Mouse (Mus musculus) G1E (cell line): ENCODE data around the gene Fam71e1.

ENCODE experiments used
- CTCF ChIP-seq: IDR thresholded peaks from 2 replicates; pipeline ENCODE4 v1.5.1; 2012; ENCODE audit warnings: low read depth, low read length, inconsistent platforms, mixed read lengths
- GATA1 ChIP-seq: IDR thresholded peaks from 2 replicates; pipeline ENCODE4 v1.6.1; 2012; ENCODE audit warnings: borderline replicate concordance, low read length, inconsistent platforms, mixed read lengths
- POLR2AphosphoS5 ChIP-seq: IDR thresholded peaks from 2 replicates; pipeline ENCODE4 v1.6.1; 2012; ENCODE audit warnings: low read depth, low read length, inconsistent platforms; ENCODE audit not compliant: insufficient replicate concordance
- TAL1 ChIP-seq: conservative IDR thresholded peaks from 2 replicates; pipeline ENCODE4 v1.6.1; 2012; ENCODE audit warnings: low read depth, low read length, inconsistent platforms, mixed read lengths

DNA sequence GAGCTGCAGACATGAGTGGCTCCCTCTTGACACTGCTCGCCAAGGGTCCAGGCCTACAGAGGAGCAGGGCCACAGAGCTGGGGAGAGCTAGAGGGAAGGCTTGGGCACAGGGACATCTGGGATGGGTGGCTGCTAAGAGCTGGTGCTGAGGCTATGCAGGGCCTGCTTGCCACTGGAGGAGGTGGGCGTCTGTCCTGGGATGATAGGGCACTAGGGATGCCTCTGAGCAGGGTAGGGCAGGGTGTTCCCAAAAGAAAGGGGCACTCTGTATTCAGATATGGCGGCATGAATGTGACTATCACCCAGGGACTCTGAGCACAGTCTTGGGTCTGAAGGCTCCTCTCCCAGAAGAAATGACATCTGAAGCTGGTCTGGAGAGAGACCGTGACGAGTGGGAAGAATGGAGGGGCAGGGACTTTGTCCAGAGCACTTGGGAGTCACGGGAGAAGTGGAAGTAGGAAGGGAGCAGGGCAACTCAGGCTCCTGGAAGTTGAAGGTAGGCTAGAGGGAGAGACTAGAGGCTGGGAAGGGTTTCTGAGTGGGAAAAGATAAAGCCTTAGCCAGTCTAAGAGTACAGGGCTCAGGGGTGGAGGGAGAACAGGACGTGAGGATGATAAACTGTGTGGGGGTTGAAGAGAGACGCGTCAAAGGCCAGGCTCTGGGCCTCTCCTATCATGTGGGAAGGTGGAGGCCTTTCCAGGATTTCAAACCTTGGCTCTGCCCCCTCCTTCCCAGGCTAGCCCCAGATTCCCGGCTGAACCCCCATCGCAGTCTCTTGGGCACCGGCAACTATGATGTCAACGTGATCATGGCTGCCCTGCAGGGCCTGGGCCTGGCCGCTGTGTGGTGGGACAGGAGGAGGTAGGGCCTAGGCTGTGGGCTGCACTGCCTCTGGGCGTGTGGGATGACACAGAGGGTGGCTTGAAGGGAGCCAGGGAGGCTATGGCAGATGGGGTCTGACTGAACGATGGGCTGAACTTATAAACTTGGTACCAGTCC lies 26.4 kb upstream of the Fam71e1 start:
- TF ChIP-seq CTCF (no peak), POLR2AphosphoS5 (no peak), GATA1 (no peak), TAL1 (no peak)
